Mouse (Mus musculus): ENCODE measurements around the gene Narf.

GRCm38 (mm10) chr11:121298493-121298892 lies 61.4 kb downstream of the Narf start:
- TF ChIP-seq CTCF (conservative IDR thresholded peaks at IDR 0.05; ENCODE audit: low read length): no peak
- TF ChIP-seq NANOG (IDR thresholded peaks at IDR 0.05; ENCODE audit: borderline replicate concordance, low read length): no peak
